Mouse (Mus musculus) liver, embryonic 12.5 days (tissue): ENCODE results near the gene Nup107. TPM values are rescaled to one million over a fixed set of nuclear protein-coding genes. Genes with fewer than 3 reads are reported as not detected.
"Not testable (repeated sequence)": the region's sequence is repeated elsewhere in the genome, so short reads cannot be mapped to it uniquely, and the experiment has no call there.

Experiments used
- ATAC-seq: fragments of 200-750 bp; cut with Nextera tagmentation; 2 replicates; pipeline ENCODE4 v1.8.0; 2017; ENCODE audit warnings: moderate number of reproducible peaks, mild to moderate bottlenecking, moderate library complexity
- H3K27ac ChIP-seq: fragments of 300-500 bp; sonication (generic); 2 replicates; pipeline ENCODE4 v1.5.1; 2016; ENCODE audit warnings: mild to moderate bottlenecking
- H3K27me3 ChIP-seq: fragments of 300-500 bp; sonication (generic); replicated peaks from 2 replicates; pipeline ENCODE4 v1.6.1; 2016; ENCODE audit warnings: mild to moderate bottlenecking, moderate library complexity
- H3K36me3 ChIP-seq: fragments of 300-500 bp; sonication (generic); 2 replicates; pipeline ENCODE4 v1.6.1; 2016; ENCODE audit warnings: mild to moderate bottlenecking, moderate library complexity
- H3K4me1 ChIP-seq: fragments of 300-500 bp; sonication (generic); 2 replicates; pipeline ENCODE4 v1.6.1; 2016
- H3K4me2 ChIP-seq: fragments of 300-500 bp; sonication (generic); 2 replicates; pipeline ENCODE4 v1.6.1; 2016; ENCODE audit warnings: mild to moderate bottlenecking, moderate library complexity
- H3K4me3 ChIP-seq: fragments of 300-500 bp; sonication (generic); 2 replicates; pipeline ENCODE4 v1.5.1; 2016; ENCODE audit warnings: mild to moderate bottlenecking, moderate library complexity
- H3K9ac ChIP-seq: fragments of 300-500 bp; sonication (generic); 2 replicates; pipeline ENCODE4 v1.6.1; 2016; ENCODE audit warnings: mild to moderate bottlenecking, moderate library complexity
- H3K9me3 ChIP-seq: fragments of 300-500 bp; sonication (generic); replicated peaks from 2 replicates; pipeline ENCODE4 v1.6.1; 2016; ENCODE audit warnings: mild to moderate bottlenecking, moderate library complexity
- WGBS: fragments of 180-500 bp; shearing (Covaris S2); methylation state at CpG from one replicate; pipeline ENCODE4 v1.1.7; 2016; ENCODE audit not compliant: insufficient replicate concordance; 5-methylcytosine and 5-hydroxymethylcytosine counted together
- polyA plus RNA-seq: library from polyadenylated mRNA; unstranded; fragments of >200 nt; fragmentation: Nextera tagmentation; extraction: Ambion mirVana; gene quantifications from 2 replicates; pipeline ENCODE4 v1.2.1, GENCODE M21; 2016

Nup107 gene
- polyA plus RNA-seq, 1 experiment from 2014 or later = 81.3 TPM

- Histone ChIP-seq H3K4me1 (0 out of 2 replicates have a peak, but pooled peaks cover 4% of the 10 kb centered on the region), H3K27ac (no peak overlapping the region), H3K27me3 (no peaks in the 10 kb centered on the region), H3K4me2 (no peak overlapping the region), H3K4me3 (no peak overlapping the region), H3K9me3 (0 out of 2 replicates have a peak, but pooled peaks cover 4% of the 10 kb centered on the region), H3K36me3 (peaks cover 90% of the 10 kb centered on the region), H3K9ac (no peak overlapping the region)
- WGBS = 93% methylated on average over 7 of the region's 7 CpGs
- no peak for ATAC-seq
Observed at GRCm38 (mm10) chr10:117752304-117752821, 40.1 kb downstream of the Nup107 start.

DNA sequence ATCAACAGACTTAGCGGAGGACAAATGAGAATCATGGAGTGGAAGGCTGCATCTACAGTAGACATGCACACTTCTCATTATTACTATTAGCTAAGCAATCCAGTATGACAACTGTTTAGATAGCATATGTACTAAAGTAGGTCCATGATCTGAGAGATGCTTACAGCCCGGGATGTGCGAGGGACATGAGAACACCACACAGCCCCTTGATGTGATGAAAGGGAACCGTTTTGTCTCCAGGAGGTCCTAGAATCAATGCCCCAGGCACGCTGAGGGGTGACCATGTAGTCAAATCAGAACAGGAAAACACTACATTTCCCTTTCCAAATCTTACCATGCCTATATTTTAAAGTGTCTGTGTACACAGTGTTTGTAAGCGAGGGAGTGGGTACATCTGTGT, 40.8 kb downstream of the Nup107 start:
- ATAC-seq = no peak
- H3K9ac ChIP-seq = no peak overlapping the region
- H3K4me3 ChIP-seq = no peak overlapping the region
- H3K4me1 ChIP-seq = peaks cover 10% of the 10 kb centered on the region; the same call in 1 of the 2 replicates
- H3K9me3 ChIP-seq = 0 out of 2 replicates have a peak, but pooled peaks cover 4% of the 10 kb centered on the region
- H3K27ac ChIP-seq = no peak overlapping the region
- H3K4me2 ChIP-seq = no peak overlapping the region
- H3K36me3 ChIP-seq = peaks cover 84% of the 10 kb centered on the region
- 87% methylated on average over 6 of the region's 6 CpGs for WGBS
- H3K27me3 ChIP-seq = no peaks in the 10 kb centered on the region

DNA sequence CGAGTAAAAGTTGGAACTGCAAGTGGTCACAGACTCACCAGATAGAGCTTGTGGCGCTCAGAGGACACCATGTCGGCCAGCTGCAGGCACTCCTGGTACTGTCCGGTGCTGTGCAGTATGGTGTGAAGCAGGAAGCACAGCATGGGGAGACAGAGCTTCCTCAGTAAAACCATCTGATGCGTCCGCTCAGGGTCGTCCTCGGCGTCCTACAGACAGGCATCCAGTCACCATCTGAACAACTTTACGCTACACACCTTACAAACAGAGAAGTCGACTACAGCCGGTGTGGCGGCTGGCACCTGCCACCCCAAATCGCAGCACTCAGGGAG, 41.3 kb downstream of the Nup107 start:
- H3K9me3 ChIP-seq = 0 out of 2 replicates have a peak, but pooled peaks cover 4% of the 10 kb centered on the region
- no peak for ATAC-seq
- H3K27me3 ChIP-seq = no peaks in the 10 kb centered on the region
- H3K4me3 ChIP-seq = no peak overlapping the region
- H3K27ac ChIP-seq = no peak overlapping the region
- H3K4me1 ChIP-seq = peaks cover 15% of the 10 kb centered on the region; the same call in 1 of the 2 replicates
- no peak overlapping the region for H3K9ac ChIP-seq
- 96% methylated on average over 14 of the region's 14 CpGs for WGBS
- peaks cover 79% of the 10 kb centered on the region for H3K36me3 ChIP-seq
- H3K4me2 ChIP-seq = no peak overlapping the region

GRCm38 (mm10) chr10:117750529-117751281, 41.8 kb downstream of the Nup107 start:
- Histone ChIP-seq H3K4me2 (no peak overlapping the region), H3K4me1 (peaks cover 15% of the 10 kb centered on the region; the same call in 1 of the 2 replicates), H3K9ac (no peak overlapping the region), H3K9me3 (0 out of 2 replicates have a peak, but pooled peaks cover 4% of the 10 kb centered on the region), H3K4me3 (no peak overlapping the region), H3K36me3 (peaks cover 73% of the 10 kb centered on the region), H3K27me3 (no peaks in the 10 kb centered on the region), H3K27ac (no peak overlapping the region)
- no peak for ATAC-seq
- 93% methylated on average over 5 of the region's 5 CpGs for WGBS

DNA sequence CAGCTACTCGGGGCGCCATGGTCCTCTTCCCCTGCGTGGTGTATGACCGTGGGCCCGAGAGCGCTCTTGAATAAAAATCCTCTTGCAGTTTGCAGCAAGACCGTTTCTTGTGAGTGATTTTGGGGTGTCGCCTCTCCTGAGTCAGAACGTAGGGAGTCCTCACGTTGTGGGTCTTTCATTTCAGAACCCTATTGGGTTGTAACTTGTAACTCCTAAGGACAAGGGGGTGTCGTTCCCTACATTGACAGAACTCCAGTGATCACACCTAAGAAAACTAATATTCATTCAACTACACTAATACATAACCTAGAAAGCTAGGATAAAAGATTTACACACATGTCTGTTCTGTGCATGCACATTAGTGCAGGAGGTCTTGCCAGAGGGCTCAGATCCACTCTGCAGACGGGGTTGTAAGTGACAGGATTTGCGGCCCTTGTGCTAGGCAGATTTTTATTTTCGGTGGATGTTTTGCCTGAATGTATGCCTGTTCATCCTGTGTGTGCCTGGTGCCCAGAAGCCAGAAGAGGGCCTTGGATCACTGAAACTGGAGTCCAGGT, 42.6 kb downstream of the Nup107 start:
- ATAC-seq = no peak
- Histone ChIP-seq H3K27ac (no peak overlapping the region), H3K27me3 (no peaks in the 10 kb centered on the region), H3K4me3 (no peak overlapping the region), H3K4me2 (no peak overlapping the region), H3K4me1 (peaks cover 23% of the 10 kb centered on the region), H3K9ac (no peak overlapping the region), H3K36me3 (peaks cover 65% of the 10 kb centered on the region), H3K9me3 (0 out of 2 replicates have a peak, but pooled peaks cover 4% of the 10 kb centered on the region)
- 88% methylated on average over 14 of the region's 14 CpGs for WGBS

DNA sequence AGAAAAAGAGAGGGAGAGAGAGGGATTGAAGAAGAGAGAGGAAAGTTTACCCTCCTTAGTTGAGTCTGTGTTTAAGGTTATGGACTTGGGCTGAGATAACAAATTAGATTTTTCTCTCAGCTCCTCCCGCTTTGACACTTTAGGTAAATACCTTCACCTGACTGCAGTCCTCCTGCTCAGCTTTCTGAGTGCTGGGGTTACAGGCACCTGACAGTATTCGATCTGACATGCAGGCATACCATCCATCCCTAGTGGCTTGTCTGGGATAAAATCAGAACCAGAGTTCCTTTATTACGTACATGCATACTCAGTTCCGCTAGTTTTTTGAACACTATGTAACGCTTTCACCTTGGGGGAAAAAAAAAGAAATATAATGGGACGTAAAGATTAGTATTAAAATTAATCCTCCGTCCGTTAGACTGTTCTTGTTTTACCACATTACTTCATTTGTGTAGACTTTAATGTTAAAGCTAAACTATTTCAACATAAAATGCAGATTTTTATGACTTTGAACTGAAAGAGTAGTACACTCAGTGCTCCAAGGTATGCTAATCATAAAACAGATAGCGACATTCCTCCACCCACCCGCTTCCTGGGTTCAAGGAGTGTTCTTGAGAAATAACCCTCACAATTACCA, 43.3 kb downstream of the Nup107 start:
- 91% methylated on average over 10 of the region's 10 CpGs for WGBS
- no peak for ATAC-seq
- H3K9ac ChIP-seq = no peak overlapping the region
- no peak overlapping the region for H3K4me2 ChIP-seq
- H3K4me1 ChIP-seq = peaks cover 25% of the 10 kb centered on the region
- H3K36me3 ChIP-seq = peaks cover 58% of the 10 kb centered on the region
- H3K4me3 ChIP-seq = no peak overlapping the region
- no peaks in the 10 kb centered on the region for H3K27me3 ChIP-seq
- H3K27ac ChIP-seq = no peak overlapping the region
- 0 out of 2 replicates have a peak, but pooled peaks cover 4% of the 10 kb centered on the region for H3K9me3 ChIP-seq

DNA sequence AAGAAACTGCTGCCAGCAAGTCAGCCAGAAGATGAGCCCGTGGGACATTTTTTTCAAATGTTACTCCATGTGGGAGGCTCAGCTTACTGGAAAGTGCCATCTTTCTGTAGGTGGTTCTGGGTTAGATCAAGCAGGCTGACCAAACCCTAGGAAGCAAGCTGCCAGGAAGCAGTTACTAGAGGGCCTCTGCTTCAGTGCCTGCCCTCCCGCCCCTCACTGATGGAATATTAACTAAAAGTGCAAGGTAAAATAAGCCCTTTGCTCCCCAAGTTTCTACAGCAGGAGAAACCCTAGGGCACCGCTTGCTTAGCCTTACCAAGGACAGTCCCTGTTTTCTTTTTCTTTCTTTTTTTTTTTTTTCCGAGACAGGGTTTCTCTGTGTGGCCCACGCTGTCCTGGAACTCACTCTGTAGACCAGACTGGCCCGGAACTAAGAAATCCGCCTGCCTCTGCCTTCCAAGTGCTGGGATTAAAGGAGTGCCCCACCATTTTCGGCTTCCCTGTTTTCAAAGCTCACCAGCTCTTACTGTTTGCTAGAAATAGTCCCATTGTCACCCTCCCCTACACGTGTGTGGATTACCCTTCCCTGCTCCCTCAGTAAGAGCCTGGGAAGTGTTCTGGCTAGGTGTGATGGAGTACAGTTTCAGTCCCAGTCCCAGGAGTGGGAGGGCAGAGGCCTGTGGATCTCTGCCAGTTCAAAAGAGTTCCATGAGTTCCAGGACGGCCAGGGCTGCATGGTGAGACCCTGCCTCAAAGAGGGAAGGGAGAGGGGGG, 44.0 kb downstream of the Nup107 start:
- WGBS = 79% methylated on average over 10 of the region's 10 CpGs
- Histone ChIP-seq H3K4me1 (peaks cover 25% of the 10 kb centered on the region), H3K4me2 (no peak overlapping the region), H3K9me3 (0 out of 2 replicates have a peak, but pooled peaks cover 4% of the 10 kb centered on the region), H3K36me3 (peaks cover 55% of the 10 kb centered on the region), H3K4me3 (no peak overlapping the region), H3K27me3 (no peaks in the 10 kb centered on the region), H3K27ac (no peak overlapping the region), H3K9ac (no peak overlapping the region)
- no peak for ATAC-seq

- Histone ChIP-seq H3K4me2 (no peak overlapping the region), H3K27ac (peak overlapping the region; percentile 30; the same call in 1 of the 2 replicates), H3K4me3 (no peak overlapping the region), H3K9ac (no peak overlapping the region), H3K9me3 (0 out of 2 replicates have a peak, but pooled peaks cover 4% of the 10 kb centered on the region), H3K36me3 (peaks cover 48% of the 10 kb centered on the region), H3K4me1 (peaks cover 25% of the 10 kb centered on the region), H3K27me3 (no peaks in the 10 kb centered on the region)
- no peak for ATAC-seq
- WGBS = 78% methylated on average over 7 of the region's 7 CpGs
Observed at GRCm38 (mm10) chr10:117747711-117748110, 44.8 kb downstream of the Nup107 start.

DNA sequence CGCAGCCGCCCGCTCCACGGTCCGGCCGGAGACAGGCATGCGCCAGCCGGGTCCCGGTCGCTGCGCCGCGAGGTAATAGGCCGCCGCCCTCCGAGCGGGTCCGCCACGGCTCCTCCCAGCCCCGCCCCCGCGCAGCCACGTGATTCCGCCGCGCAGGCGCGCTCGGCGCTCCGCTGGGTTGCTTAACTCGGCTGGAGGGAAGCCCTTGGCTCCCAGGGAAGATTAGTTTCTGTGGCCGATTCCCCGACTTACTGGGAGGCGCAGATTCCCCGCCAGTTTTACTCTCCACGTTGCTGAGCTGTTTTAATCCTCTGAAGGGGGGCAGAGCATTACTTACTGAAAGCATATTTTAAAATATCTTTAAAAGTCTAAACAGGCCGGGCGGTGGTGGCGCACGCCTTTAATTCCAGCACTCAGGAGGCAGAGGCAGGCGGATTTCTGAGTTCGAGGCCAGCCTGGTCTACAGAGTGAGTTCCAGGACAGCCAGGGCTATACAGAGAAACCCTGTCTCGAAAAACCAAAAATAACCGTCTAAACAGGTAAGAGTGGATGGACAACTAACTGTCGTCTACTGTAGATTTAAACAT, 46.1 kb downstream of the Nup107 start, which contains the start of gene Slc35e3:
TSS of gene Slc35e3 (minus strand) at position 69 of the 587 bp plus-strand sequence.
- Histone ChIP-seq H3K27ac (peak within 1 kb of the TSS; percentile 43), H3K36me3 (peaks cover 36% of the 10 kb centered on the region), H3K9me3 (0 out of 2 replicates have a peak, but pooled peaks cover 4% of the 10 kb centered on the region), H3K9ac (peak within 1 kb of the TSS; percentile 59), H3K27me3 (no peaks in the 10 kb centered on the region), H3K4me1 (peaks cover 25% of the 10 kb centered on the region), H3K4me2 (peak within 1 kb of the TSS; percentile 79), H3K4me3 (peak within 1 kb of the TSS; percentile 57)
- 14% methylated on average over 46 of the region's 46 CpGs for WGBS
- ATAC-seq = peak; percentile 98

DNA sequence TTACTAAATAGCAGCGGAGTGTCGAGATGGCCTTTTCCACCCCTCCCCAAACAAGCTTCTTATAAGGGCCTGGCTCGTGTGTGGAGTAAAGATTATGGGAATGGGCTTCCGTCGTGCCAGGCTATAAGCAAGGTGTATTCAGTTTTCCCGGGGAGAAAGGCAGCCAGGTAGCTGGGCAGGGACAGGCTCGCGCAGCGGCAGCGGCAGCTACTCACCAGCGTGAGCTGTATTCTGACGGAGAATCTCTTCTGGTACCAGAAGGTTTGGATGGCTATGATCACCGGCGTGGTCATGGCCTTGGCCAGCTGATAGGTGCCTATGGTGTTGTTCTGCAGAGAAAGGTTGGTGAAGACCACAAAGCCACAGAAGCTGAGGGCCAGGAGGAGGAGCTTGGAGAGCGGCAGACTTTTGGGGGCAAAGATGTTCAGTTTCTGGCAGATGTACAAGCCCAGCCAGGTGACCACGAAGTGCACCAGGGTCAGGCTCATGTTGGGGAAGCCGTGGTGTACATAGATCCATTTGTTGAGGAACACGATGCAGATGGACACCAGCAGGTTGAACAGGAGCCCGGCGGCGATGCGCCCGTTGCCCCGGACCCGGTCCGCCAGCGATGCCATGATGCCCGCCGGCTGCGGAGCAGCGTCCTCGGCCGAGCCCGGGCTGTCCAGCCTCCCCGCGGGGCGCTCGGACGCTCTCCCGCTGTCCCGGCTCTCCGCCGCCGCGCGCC, 46.8 kb downstream of the Nup107 start:
- peaks cover 29% of the 10 kb centered on the region for H3K36me3 ChIP-seq

More for the DNA sequence above, 46.8 kb downstream of the Nup107 start:
- H3K4me3 ChIP-seq = peak overlapping the region; percentile 57
- 1% methylated on average over 22 of the region's 46 CpGs for WGBS
- ATAC-seq = peak; percentile 36
- H3K4me2 ChIP-seq = peak overlapping the region; percentile 79
- peak overlapping the region; percentile 59 for H3K9ac ChIP-seq
- H3K4me1 ChIP-seq = peaks cover 25% of the 10 kb centered on the region
- H3K27ac ChIP-seq, H3K9me3 ChIP-seq, H3K27me3 ChIP-seq: not testable (repeated sequence)
